Mouse (Mus musculus) bone marrow macrophage, adult 2 months (primary cell): Measurements from ENCODE around the gene Sipa1l3. TPM values are rescaled to one million over a fixed set of nuclear protein-coding genes. Genes with fewer than 3 reads are reported as not detected.

Experiments used
- H3K27ac ChIP-seq: 2 replicates; pipeline ENCODE4 v1.5.1; 2012; ENCODE audit warnings: low read depth, low read length; ENCODE audit not compliant: insufficient read depth
- H3K4me1 ChIP-seq: 2 replicates; pipeline ENCODE4 v1.6.1; 2012; ENCODE audit warnings: low read length; ENCODE audit not compliant: control insufficient read depth, insufficient read depth
- H3K4me3 ChIP-seq: 2 replicates; pipeline ENCODE4 v1.5.1; 2012; ENCODE audit warnings: mild to moderate bottlenecking, low read length, moderate library complexity; ENCODE audit not compliant: insufficient read depth
- CTCF ChIP-seq: IDR thresholded peaks from 2 replicates; pipeline ENCODE4 v1.5.1; 2012; ENCODE audit warnings: low read depth, mild to moderate bottlenecking, low read length, moderate library complexity
- POLR2A ChIP-seq: IDR thresholded peaks from 2 replicates; pipeline ENCODE4 v1.6.1; 2012; ENCODE audit warnings: mild to moderate bottlenecking, low read depth, low read length, borderline replicate concordance
- polyA plus RNA-seq: library from polyadenylated mRNA; stranded (reverse); fragments of >200 nt; gene quantifications from 2 replicates; pipeline ENCODE4 v1.2.4, GENCODE M21; 2012; ENCODE audit not compliant: missing spikeins, insufficient read depth, insufficient read length

Gene Sipa1l3
- polyA plus RNA-seq, 1 experiment, result 23.4 TPM

DNA sequence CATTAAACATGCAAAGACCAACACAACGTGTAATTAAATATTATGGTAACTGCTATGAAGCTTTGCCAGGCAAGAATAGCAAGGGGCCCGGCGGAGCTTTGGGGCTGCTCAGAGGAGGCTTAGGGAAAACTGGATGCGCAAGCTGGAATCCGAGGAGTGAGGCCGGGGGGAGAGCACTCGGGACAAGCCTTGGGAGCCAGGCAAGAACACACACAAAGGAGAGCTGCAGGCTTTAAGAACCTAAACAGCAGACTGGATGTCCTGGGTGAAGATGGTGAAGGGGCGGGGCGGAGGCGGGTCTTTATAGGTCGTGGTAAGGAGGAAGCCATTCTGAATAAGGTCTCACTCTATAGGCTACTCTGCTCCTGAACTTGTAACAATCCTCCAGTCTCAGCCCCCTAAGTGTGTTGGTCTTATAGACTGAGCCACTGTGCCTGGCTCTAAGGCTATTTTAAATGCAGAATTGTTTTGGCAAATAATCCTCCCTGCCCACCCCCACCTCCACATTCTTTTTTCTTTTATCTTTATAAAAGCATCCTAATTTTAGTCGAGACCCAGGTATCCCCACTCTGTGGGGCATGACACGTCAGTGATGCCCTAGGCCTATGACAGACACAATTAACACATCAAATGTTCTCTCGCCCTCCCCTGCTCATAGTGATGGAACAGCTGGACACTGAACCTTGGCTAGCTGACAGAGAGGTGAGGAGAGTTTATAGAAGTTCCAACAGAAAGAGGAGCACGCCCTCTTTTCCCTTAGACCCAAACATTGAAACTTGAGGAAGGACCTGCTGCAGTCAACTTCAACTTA lies 36.9 kb downstream of the Sipa1l3 start:
- TF ChIP-seq CTCF (no peak), POLR2A (no peak)
- peaks cover 7% of the 10 kb centered on the region for H3K4me1 ChIP-seq
- H3K27ac ChIP-seq, result no peak overlapping the region
- no peak overlapping the region for H3K4me3 ChIP-seq

DNA sequence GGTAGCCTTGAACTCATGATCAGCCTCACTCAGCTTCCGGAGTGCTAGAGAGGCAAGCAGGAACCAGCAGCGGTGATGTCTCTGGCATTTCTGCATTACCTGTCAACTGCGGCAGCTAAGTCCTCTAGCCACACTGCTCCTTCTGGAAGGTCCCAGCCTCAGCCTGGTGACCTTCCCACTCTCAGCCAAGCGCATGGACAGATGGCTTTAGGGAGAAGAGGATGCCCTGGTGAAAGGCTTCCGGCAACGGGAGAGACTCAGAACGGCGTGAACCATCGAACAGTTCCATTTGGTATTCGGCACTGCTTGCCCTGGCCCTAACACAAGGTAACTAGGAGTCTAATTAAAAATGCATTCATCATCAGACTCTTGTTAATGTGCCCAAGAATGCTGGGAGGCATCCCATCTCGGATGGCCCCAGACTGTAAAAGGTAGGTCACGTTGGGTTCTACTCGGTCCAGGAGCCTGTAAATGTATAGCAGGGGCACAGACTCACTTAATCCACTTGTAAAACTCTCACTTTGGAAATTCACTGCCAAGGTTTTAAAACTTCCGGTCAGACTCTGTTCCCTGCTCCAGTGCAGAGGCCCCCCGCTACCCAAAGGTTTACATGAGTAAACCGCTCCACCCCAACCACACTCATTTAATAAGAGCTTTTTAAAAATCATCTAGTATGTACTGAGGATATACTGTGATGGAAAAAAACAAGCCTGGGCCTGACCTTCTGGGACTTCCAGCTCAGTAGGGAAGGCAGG lies 37.7 kb downstream of the Sipa1l3 start:
- TF ChIP-seq CTCF, result no peak
- TF ChIP-seq POLR2A, result no peak

GRCm38 (mm10) chr7:29480183-29480582 lies 38.3 kb downstream of the Sipa1l3 start:
- no peak overlapping the region for H3K27ac ChIP-seq
- no peak overlapping the region for H3K4me3 ChIP-seq
- TF ChIP-seq POLR2A, result no peak
- TF ChIP-seq CTCF, result no peak
- peaks cover 5% of the 10 kb centered on the region for H3K4me1 ChIP-seq

More for the DNA sequence above, 37.7 kb downstream of the Sipa1l3 start:
- Histone ChIP-seq H3K4me3 (no peak overlapping the region), H3K27ac (no peak overlapping the region), H3K4me1 (peaks cover 7% of the 10 kb centered on the region)

GRCm38 (mm10) chr7:29475005-29475404 lies 43.4 kb downstream of the Sipa1l3 start:
- Histone ChIP-seq H3K27ac (no peak overlapping the region), H3K4me1 (peaks cover 9% of the 10 kb centered on the region), H3K4me3 (no peak overlapping the region)
- TF ChIP-seq POLR2A (no peak), CTCF (no peak)

DNA sequence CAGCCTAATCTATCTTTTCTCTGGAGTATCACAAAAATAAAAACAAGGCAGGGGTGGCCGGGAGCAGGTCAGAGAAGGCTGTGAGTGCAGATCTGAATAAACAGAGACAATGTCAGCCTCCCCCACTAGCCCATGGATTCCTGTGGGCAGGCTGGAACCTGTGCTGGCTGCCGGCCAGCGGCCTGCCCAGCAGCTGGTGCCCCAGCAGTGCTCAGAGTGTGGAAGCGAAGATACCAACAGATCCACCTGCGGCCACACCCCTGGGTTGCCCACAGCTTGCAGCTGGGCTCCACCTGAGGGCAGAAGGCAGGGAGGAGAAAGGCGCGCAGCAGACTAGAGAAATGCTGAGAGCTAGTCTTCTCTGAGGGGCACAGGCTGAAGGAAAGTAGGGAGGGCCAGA lies 47.1 kb downstream of the Sipa1l3 start:
- H3K4me1 ChIP-seq, result 0 out of 2 replicates have a peak, but pooled peaks cover 4% of the 10 kb centered on the region
- TF ChIP-seq CTCF (no peak), POLR2A (no peak)
- H3K4me3 ChIP-seq, result no peak overlapping the region
- no peak overlapping the region for H3K27ac ChIP-seq

DNA sequence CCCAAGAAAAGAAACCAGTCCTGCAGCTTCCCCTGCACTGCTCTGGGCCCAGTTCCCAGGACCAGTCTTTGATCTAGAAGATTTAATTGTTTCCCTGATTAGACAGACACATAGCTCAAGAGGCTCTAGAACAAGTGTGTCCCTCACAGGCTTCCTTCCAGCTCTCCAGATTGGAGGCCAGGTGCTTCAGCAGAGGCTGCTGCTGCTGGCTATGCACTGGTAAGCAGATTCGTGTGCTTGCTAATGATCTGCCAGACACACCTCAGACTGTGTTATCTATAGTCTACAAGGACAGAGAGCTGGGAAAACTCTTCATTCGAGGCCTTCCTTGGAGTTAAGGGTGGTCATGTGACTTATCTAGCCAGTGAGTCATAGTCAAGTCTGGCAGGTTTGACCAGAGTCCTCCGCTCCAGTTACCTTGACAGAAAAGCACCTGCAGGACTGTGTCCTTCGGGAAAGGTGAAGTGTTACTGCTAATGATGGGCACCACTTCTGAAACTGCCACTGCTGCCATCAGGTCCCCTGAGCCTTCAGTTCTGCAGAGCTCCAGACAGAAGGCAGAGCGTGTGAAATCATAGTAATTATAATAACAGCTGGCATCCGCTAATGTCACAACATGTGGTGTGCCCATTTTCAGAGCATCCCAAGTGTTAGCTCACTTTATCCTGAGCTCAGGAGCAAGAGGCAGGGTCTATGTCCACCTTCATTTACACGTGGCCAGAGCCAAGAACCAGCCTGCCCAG lies 48.7 kb downstream of the Sipa1l3 start:
- H3K27ac ChIP-seq, result no peak overlapping the region
- H3K4me1 ChIP-seq, result 0 out of 2 replicates have a peak, but pooled peaks cover 4% of the 10 kb centered on the region
- H3K4me3 ChIP-seq, result no peak overlapping the region
- no peak for TF ChIP-seq POLR2A
- no peak for TF ChIP-seq CTCF

GRCm38 (mm10) chr7:29468593-29468992 lies 49.8 kb downstream of the Sipa1l3 start:
- H3K4me1 ChIP-seq, result 0 out of 2 replicates have a peak, but pooled peaks cover 4% of the 10 kb centered on the region
- H3K4me3 ChIP-seq, result no peak overlapping the region
- no peak overlapping the region for H3K27ac ChIP-seq
- no peak for TF ChIP-seq POLR2A
- TF ChIP-seq CTCF, result no peak

DNA sequence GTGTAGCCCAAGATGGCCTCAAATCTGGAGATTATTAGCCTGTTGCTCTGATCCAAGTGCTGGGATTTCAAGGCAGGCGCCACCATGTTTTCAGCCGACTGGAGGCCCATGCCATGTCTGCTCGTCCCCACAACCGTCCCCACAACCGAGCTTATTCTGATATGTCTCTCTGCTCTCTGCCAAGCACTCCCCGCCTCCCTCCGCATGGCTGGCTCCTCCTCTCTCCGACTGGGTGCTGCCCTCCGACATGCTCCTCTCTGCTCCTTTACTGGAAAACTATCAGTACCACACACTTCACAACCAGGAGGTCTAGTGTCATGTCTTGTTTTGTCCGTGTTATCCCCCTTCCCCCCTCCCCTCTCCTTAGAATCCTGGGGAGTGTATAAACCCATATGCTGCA lies 51.9 kb downstream of the Sipa1l3 start:
- H3K4me3 ChIP-seq, result no peak overlapping the region
- no peak overlapping the region for H3K27ac ChIP-seq
- H3K4me1 ChIP-seq, result no peaks in the 10 kb centered on the region
- TF ChIP-seq CTCF (no peak), POLR2A (no peak)

DNA sequence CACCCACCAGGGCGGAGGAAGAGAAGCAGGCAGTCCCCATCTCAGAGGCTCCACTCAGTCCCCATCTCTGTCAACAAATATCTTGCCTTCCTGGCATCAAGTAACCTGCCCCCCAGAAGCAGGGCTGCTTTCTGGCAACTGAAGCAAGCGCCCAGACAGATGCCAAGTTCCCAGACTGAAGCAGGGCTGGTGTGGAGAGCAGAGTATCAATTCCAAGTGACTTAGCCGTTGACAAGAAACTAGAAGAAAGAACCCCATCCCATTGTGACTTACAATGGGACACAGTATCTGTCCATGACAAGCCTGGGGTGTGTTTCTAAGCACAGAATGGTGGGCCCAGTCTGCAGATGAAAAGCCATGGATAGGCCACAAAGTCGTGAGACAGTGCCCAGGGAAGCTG lies 52.7 kb downstream of the Sipa1l3 start:
- H3K4me3 ChIP-seq, result no peak overlapping the region
- no peaks in the 10 kb centered on the region for H3K4me1 ChIP-seq
- H3K27ac ChIP-seq, result no peak overlapping the region
- TF ChIP-seq CTCF, result no peak
